Mouse (Mus musculus): ENCODE measurements at regions not wholly inside any gene's neighbourhood (a gene's known extent, or its start where the extent isn't known, plus 50 kb on each side); places are given as distances from the start of the nearest gene placed in this dataset.
A peak's percentile ranks its signal among the peaks of the same experiment; 100 is the strongest.

GRCm38 (mm10) chr9:66646226-66646625 is 53.3 kb upstream of the Usp3 start:
- DNase-seq (ENCODE audit: low read depth, low spot score), result peak; percentile 90

DNA sequence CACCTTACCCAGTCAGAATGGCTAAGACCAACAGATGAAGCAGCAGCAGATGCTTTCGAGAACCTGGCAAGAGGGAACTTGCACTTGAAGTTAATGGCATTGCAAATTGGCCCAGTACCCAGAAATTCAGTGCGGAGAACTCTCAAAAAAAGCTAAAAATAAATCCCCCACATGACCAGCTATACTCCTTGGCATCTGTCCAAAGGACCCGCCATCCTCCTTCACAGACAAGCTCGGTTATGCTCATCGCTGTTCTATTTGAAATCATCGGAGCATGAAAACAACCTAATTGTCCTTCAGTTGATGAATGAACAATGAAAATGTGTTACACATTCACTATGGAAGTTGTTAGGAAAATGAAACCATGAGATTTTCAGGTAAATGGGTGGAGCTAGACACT is 58.4 kb upstream of the Usp3 start:
- DNase-seq (ENCODE audit: low read depth, low spot score), result no peak

DNA sequence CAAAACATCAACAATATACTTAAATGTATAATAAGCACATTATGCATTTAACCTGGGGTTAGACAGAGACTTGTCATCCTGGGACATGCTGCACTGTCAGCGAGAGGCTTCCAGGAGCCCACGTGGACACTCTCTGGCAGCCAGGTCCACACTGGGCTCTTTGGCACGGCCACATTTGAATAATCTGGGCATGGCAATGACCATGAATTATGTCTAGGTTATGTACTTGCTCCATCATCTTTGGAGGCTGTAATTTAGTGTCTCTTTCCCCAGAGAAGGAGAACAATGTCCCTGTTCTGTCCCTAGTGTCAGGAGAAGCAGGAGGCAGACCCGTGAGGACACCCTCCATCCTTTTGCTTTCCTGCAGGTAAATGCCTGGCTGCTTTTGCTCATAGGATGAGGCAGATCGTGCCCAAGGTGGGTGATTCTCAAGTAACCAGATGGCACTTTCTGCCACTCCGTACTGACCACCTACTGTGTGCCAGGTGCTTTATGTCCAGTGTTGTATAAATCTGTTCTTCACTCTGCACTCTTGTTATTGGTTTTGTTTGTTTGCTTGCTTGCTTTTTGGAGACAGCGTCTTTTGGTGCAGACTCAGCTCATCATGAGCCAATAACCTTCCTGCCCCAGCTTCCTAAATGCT is 56.2 kb upstream of the Car12 start:
- no peak for DNase-seq (ENCODE audit: low read depth, low spot score)

DNA sequence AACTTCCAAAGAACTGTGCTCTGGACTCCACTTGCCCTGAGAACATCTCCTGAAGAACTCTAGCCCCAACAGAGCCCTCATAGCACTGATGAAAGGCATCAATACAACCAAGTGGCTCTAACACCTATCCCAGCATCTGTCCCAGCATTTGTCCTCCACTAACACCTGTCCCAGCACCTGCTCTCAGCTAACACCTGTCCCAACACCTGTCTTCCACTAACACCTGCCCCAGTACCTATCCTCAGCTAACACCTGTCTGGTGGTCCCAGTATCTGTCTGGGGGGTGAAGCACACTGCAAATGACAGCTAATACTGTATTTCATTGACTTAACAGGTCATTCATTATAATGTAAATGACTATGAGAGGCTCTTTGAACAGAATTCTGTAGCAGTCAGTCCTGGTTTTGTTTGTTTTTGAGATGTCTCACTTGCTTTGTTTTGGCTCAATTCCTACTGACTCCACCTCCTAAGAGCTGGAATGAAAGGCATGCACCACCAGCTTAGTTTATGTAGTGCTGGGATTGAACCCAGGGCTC is 54.7 kb upstream of the Car12 start:
- no peak for DNase-seq (ENCODE audit: low read depth, low spot score)

DNA sequence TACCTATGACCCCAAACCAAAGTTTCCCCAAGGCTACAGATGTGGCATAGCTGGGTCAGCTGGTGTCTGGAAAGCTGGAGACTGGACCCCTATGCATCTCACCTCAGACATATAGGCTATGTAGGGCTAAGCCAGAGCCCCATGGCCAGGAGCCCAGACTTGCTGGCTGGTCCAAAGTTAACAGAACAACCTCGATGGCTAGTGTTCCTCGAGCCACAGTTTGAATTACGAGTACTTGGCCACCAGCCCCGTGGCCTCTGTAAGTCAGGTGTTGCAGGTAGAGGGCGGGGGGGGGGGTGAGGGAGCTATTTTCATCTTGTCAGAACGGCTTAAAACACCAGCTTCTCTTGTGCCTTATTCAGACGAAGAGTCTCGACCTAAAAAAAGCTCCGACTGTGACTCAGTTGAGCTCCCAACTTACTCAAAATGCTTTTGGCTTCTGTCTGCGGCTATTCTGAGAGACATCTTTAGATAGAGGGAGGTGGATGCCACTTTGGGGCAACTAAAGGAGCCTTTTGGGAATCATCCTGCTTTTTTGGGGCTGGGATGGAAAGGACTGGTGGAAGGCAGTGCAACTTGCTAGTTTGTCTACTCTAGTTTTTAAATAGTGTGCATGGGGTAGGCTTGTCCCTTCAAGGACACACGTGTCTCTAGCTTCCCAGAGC is 53.6 kb upstream of the Car12 start:
- DNase-seq (ENCODE audit: low read depth, low spot score), result no peak

GRCm38 (mm10) chr9:66661596-66661995 is 51.9 kb upstream of the Car12 start:
- no peak for DNase-seq (ENCODE audit: low read depth, low spot score)

GRCm38 (mm10) chr9:66662443-66662842 is 51.0 kb upstream of the Car12 start:
- DNase-seq (ENCODE audit: low read depth, low spot score), result peak; percentile 13
